Mouse (Mus musculus): ENCODE results near the gene Rhoc. TPM values are rescaled to one million over a fixed set of nuclear protein-coding genes. Genes with fewer than 3 reads are reported as not detected.

The Rhoc gene
- total and polyA plus RNA-seq, 3 experiments, result 0.21 TPM; not detected in 2

GRCm38 (mm10) chr3:104805539-104805938 is 17.4 kb downstream of the Rhoc start:
- TF ChIP-seq POLR2A (IDR thresholded peaks at IDR 0.05; ENCODE audit: control insufficient read depth in 1 of 2, insufficient read depth in 1 of 2, low read depth in 1 of 2, low read length in 2 of 2, poor library complexity in 1 of 2) (no peak), SMC3 (IDR thresholded peaks at IDR 0.05; ENCODE audit: low read depth, low read length) (no peak), MYC (IDR thresholded peaks at IDR 0.05; ENCODE audit: low read depth, low read length) (no peak), UBTF (IDR thresholded peaks at IDR 0.05; ENCODE audit: borderline replicate concordance, insufficient read depth, low read depth, low read length) (no peak), BHLHE40 (IDR thresholded peaks at IDR 0.05; ENCODE audit: borderline replicate concordance, low read depth, low read length) (no peak), NRF1 (IDR thresholded peaks at IDR 0.05; ENCODE audit: insufficient read depth, low read depth, low read length, poor library complexity, severe bottlenecking) (no peak), E2F4 (IDR thresholded peaks at IDR 0.05; ENCODE audit: borderline replicate concordance, low read depth, low read length) (no peak), GABPA (IDR thresholded peaks at IDR 0.05; ENCODE audit: low read depth, low read length) (no peak), TCF12 (IDR thresholded peaks at IDR 0.05; ENCODE audit: low read depth, low read length) (no peak), USF1 (IDR thresholded peaks at IDR 0.05; ENCODE audit: low read depth, low read length) (no peak), MEF2A (IDR thresholded peaks at IDR 0.05; ENCODE audit: extremely low read depth, insufficient replicate concordance, low read depth, low read length, poor library complexity, severe bottlenecking) (no peak), TAL1 (IDR thresholded peaks at IDR 0.05; ENCODE audit: low read length) (no peak), JUND (IDR thresholded peaks at IDR 0.05; ENCODE audit: low read depth, low read length) (no peak), HCFC1 (IDR thresholded peaks at IDR 0.05; ENCODE audit: low read depth, low read length) (no peak), ZKSCAN1 (IDR thresholded peaks at IDR 0.05; ENCODE audit: low read depth, low read length) (no peak), CTCF (IDR thresholded peaks at IDR 0.05 in 2 of 3, conservative IDR thresholded peaks at IDR 0.05 in 1 of 3; ENCODE audit: control insufficient read depth in 1 of 3, insufficient read depth in 1 of 3, low read depth in 2 of 3, low read length in 3 of 3, poor library complexity in 1 of 3, severe bottlenecking in 1 of 3) (no peak), CHD2 (IDR thresholded peaks at IDR 0.05; ENCODE audit: low read length) (no peak)
- Histone ChIP-seq H3K36me3 (ENCODE audit: control insufficient read depth in 1 of 2, insufficient read depth in 2 of 2, low read length in 2 of 2) (peaks cover 0 to 2% of the 10 kb centered on the region in 2 experiments; a peak in 1 of 4 replicates), H3K27me3 (ENCODE audit: control insufficient read depth in 1 of 2, insufficient read depth in 2 of 2, low read length in 2 of 2) (no peaks in the 10 kb centered on the region)

GRCm38 (mm10) chr3:104811752-104812151 is 23.6 kb downstream of the Rhoc start:
- Histone ChIP-seq H3K36me3 (ENCODE audit: control insufficient read depth in 1 of 2, insufficient read depth in 2 of 2, low read length in 2 of 2) (no peaks in the 10 kb centered on the region), H3K79me2 (ENCODE audit: control insufficient read depth, insufficient read depth, low read length, poor library complexity) (no peaks in the 10 kb centered on the region), H3K4me1 (ENCODE audit: control insufficient read depth in 1 of 2, insufficient read depth in 2 of 2, low read length in 2 of 2) (0 out of 4 replicates have a peak, but pooled peaks cover 0 to 5% of the 10 kb centered on the region in 2 experiments), H3K27ac (ENCODE audit: control insufficient read depth, low read depth, low read length) (no peak overlapping the region), H3K9me3 (replicated peaks; ENCODE audit: insufficient read depth, low read length) (no peaks in the 10 kb centered on the region), H3K4me3 (ENCODE audit: control insufficient read depth in 1 of 2, insufficient read depth in 1 of 2, low read depth in 2 of 2, low read length in 2 of 2) (no peak overlapping the region), H3K9ac (ENCODE audit: control insufficient read depth, low read depth, low read length, poor library complexity, severe bottlenecking) (no peak overlapping the region), H3K27me3 (ENCODE audit: control insufficient read depth in 1 of 2, insufficient read depth in 2 of 2, low read length in 2 of 2) (no peaks in the 10 kb centered on the region)
- TF ChIP-seq POLR2AphosphoS2 (IDR thresholded peaks at IDR 0.05; ENCODE audit: low read length) (no peak), JUND (IDR thresholded peaks at IDR 0.05; ENCODE audit: low read depth, low read length) (no peak), HCFC1 (IDR thresholded peaks at IDR 0.05; ENCODE audit: low read depth, low read length) (no peak), MYB (IDR thresholded peaks at IDR 0.05; ENCODE audit: low read depth, low read length) (no peak), CHD2 (IDR thresholded peaks at IDR 0.05; ENCODE audit: low read length) (no peak), ZNF384 (IDR thresholded peaks at IDR 0.05; ENCODE audit: low read depth, low read length) (no peak), ZC3H11A (IDR thresholded peaks at IDR 0.05; ENCODE audit: low read depth, low read length) (no peak), USF2 (IDR thresholded peaks at IDR 0.05; ENCODE audit: borderline replicate concordance in 1 of 2, insufficient read depth in 1 of 2, low read depth in 1 of 2, low read length in 2 of 2) (no peak), GATA1 (IDR thresholded peaks at IDR 0.05; ENCODE audit: low read depth, low read length) (no peak), GABPA (IDR thresholded peaks at IDR 0.05; ENCODE audit: low read depth, low read length) (no peak), EP300 (IDR thresholded peaks at IDR 0.05; ENCODE audit: low read depth in 1 of 2, low read length in 2 of 2) (no peak), POLR2A (IDR thresholded peaks at IDR 0.05; ENCODE audit: control insufficient read depth in 1 of 2, insufficient read depth in 1 of 2, low read depth in 1 of 2, low read length in 2 of 2, poor library complexity in 1 of 2) (no peak), RCOR1 (IDR thresholded peaks at IDR 0.05; ENCODE audit: low read depth, low read length) (no peak), NRF1 (IDR thresholded peaks at IDR 0.05; ENCODE audit: insufficient read depth, low read depth, low read length, poor library complexity, severe bottlenecking) (no peak), CTCF (IDR thresholded peaks at IDR 0.05 in 2 of 3, conservative IDR thresholded peaks at IDR 0.05 in 1 of 3; ENCODE audit: control insufficient read depth in 1 of 3, insufficient read depth in 1 of 3, low read depth in 2 of 3, low read length in 3 of 3, poor library complexity in 1 of 3, severe bottlenecking in 1 of 3) (no peak), MYC (IDR thresholded peaks at IDR 0.05; ENCODE audit: low read depth, low read length) (no peak), BHLHE40 (IDR thresholded peaks at IDR 0.05; ENCODE audit: borderline replicate concordance, low read depth, low read length) (no peak), RAD21 (IDR thresholded peaks at IDR 0.05; ENCODE audit: low read depth, low read length) (no peak), KAT2A (conservative IDR thresholded peaks at IDR 0.05; ENCODE audit: low read depth, low read length) (no peak)
- no peak for DNase-seq (ENCODE audit: low read depth, low spot score)

More at GRCm38 (mm10) chr3:104805539-104805938, 17.4 kb downstream of the Rhoc start:
- H3K9ac ChIP-seq (ENCODE audit: control insufficient read depth, low read depth, low read length, poor library complexity, severe bottlenecking), result no peak overlapping the region
- H3K9me3 ChIP-seq (replicated peaks; ENCODE audit: insufficient read depth, low read length), result no peaks in the 10 kb centered on the region
- H3K27ac ChIP-seq (ENCODE audit: control insufficient read depth, low read depth, low read length), result no peak overlapping the region
- H3K4me3 ChIP-seq (ENCODE audit: control insufficient read depth in 1 of 2, insufficient read depth in 1 of 2, low read depth in 2 of 2, low read length in 2 of 2), result no peak overlapping the region
- no peaks in the 10 kb centered on the region for H3K4me1 ChIP-seq (ENCODE audit: control insufficient read depth in 1 of 2, insufficient read depth in 2 of 2, low read length in 2 of 2)
- no peaks in the 10 kb centered on the region for H3K79me2 ChIP-seq (ENCODE audit: control insufficient read depth, insufficient read depth, low read length, poor library complexity)
- no peak for DNase-seq (ENCODE audit: low read depth, low spot score)

Data from MEL (cell line).